Mouse (Mus musculus) lung, adult 2 months (tissue): ENCODE measurements around the gene Dus2.

Source experiments
- CTCF ChIP-seq: fragments of 200-500 bp; IDR thresholded peaks from 2 replicates; pipeline ENCODE4 v1.5.1; 2011; ENCODE audit warnings: mild to moderate bottlenecking, low read length, control low read depth; ENCODE audit not compliant: insufficient read depth
- POLR2A ChIP-seq: fragments of 200-500 bp; IDR thresholded peaks from 2 replicates; pipeline ENCODE4 v1.6.1; 2011; ENCODE audit warnings: low read depth, mild to moderate bottlenecking, control low read depth, low read length, borderline replicate concordance; ENCODE audit errors: extremely low read depth

DNA sequence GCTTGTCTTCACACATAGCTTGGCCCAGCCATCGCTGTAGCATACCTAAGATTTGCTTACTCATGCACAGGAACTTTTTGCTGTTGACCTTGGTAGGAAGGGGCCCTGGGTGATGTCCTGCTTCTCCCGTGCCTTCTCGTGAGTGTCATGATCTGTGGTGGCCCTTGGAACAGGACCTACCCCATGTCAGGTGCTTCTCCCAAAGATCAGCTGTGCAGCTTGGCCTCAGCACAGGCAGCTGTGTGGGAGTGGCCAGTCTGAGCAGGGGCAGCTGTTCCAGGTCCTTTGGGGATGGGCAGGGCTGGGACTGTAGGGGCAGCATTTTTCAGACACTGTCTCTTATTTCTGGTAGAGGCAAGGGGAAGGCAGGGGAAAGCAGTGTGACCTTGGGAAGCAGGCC is 53.0 kb downstream of the Dus2 start:
- no peak for TF ChIP-seq CTCF
- TF ChIP-seq POLR2A, result no peak
